Mouse (Mus musculus) heart, adult 8-10 months (tissue): ENCODE measurements around the gene Igf2. TPM values are rescaled to one million over a fixed set of nuclear protein-coding genes. Genes with fewer than 3 reads are reported as not detected.

Source experiments
- DNase-seq: peaks from one replicate; pipeline ENCODE4 v3.0.0; 2022; ENCODE audit warnings: low spot score
- microRNA-seq: library from miRNA; unstranded; fragments of <30 nt; microRNA quantifications from one replicate; pipeline ENCODE4 v1.2.0, GENCODE M21; 2022
- total RNA-seq, 4 experiments: library from RNA; stranded (reverse); gene quantifications; 2 replicates each; pipeline ENCODE4 v1.2.4; 2022

Gene Igf2
- total RNA-seq, 4 experiments from 2014 or later, result 53.1 to 76.2 (median 63.4) TPM

DNA sequence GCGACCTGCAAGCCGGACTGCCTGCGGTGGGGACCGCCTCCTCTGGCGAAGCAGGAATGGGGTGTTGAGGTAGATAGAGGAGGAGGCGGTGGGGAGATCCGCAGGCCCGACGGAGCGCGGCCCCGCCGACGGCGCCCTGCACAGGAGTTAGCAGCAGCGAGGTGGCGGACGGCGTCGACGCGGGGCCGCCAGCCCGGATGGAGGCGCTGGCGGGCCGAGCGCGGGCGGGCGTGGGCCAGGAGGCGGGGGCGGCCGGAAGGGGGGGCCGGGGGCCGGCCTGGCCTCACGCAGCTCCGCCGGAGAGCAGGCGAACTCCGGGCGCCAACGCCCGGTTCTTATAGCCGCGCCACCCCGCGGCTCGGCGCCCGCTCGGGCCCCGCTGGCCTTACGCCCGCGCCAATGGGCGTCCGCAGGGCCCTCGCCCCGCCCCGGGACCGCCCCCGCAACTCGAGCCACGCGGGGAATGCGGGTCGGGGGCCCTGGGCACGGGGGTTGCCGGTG, 7.4 kb downstream of the Igf2 start:
- DNase-seq, result no peak

DNA sequence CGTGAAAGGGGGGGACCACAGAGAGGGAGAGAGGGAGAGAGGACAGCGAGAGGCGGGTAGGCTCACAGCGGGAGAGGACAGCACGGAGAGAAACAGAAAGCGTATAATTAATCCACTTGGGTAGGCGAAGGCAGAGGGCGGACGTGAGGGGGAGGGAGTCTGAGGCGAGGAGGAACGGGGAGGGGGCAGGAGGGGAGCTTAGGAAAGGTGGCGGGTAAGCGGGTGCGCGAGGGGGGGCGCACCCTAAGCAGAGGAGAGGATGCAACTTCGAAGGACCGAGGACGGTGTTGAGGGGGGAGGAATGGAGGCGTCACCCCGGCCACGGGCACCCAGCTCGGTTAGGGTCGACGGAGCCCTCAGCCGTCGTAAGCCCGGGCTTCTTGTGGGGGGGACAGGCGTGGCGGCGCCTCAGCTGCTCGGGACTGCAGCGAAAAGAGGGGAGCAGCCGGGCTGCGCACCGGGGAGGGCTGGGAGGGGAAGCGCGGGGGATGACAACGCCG, 7.9 kb downstream of the Igf2 start:
- no peak for DNase-seq

DNA sequence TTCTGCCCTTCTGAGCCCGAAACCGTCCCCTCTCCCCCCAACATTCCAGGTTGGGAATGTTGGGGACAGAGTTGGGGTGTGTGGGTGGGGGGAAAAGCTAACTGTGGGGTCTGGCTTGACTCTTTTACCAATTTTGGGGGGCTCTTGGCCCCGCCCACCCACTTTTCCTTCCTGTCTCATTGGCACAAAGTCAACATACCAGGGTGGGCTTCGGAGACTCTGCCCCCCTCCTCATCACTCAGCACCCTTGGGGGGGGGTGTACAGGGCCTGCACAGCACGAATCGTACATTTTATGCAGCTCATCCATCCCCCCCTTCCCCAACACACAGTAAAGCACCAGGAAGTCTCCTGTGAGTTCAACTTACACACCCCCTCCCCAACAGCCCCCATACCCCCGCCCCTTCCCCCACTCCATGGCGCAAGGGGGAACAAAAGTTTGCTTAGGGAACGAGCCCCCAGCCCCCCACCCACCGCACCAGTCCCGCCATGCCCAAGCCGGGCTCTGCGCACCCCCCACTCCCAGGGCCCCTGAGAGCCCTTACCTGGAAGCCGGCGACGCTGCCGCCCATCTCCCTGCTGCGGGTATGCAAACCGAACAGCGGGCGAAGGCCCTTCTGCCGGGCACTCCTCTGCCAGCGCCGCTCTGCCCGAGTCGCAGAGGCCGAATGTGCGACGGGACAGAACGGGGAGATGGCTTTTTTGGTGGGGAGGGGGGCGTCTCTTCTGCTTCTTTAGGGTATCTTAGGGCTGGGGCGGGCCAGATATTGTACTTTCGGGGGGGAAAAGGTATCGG, 8.6 kb downstream of the Igf2 start:
- DNase-seq, result no peak

DNA sequence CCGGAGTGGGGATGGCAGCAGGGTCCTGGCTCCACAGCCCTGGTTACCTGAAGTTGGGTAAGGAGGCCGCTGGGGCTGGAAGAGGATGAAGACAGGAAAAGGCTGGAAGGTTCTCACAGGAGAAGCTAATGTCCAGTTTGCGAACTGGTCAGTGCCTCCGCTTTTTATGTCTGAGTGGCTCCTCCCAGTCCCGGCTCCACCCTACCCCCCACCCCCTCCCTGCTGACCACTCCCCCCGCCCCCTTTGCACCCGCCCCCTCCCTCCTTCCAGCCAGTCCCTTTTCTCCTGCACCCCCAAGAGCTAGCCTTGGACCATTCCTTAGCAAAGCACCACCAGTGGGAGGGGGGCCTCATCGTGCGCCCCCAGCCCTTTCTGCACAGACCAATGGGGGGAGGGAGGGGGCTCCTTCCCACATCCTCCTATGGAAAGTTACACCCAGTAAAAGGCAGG, 9.2 kb downstream of the Igf2 start:
- DNase-seq, result no peak

DNA sequence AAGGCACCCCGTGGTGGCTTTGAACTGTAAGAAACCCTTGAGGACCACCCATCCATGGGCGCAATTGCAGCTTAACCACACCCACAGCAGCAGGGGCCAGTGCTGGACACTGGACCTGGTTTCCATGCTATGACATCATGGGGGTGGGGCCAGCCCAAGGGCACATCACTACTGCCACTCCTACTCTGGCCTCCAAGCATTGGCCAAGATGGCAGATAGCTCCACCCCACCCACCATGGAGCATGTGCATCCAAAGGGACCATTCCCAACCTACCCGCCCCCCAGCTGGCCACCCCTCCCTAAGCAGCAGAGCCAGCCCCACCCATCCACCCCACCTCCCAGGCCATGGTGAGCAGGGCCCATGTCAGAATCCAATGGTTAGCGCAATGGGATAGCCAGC, 10.6 kb downstream of the Igf2 start:
- no peak for DNase-seq

DNA sequence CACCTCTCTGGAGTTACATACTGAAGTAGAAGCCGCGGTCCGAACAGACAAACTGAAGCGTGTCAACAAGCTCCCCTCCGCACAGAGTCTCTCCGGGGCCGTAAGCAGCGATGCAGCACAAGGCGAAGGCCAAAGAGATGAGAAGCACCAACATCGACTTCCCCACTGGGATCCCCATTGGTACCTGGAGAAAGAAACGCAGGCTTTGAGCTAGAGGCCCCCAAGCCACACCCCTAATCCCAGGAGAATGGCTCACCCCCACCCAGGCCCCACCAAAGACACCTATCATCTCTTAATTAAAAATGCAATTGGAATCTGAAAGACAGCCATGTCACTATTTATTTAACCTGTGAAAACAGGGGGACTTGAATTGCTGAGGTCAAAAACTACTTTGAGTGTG, 11.0 kb downstream of the Igf2 start:
- no peak for DNase-seq

DNA sequence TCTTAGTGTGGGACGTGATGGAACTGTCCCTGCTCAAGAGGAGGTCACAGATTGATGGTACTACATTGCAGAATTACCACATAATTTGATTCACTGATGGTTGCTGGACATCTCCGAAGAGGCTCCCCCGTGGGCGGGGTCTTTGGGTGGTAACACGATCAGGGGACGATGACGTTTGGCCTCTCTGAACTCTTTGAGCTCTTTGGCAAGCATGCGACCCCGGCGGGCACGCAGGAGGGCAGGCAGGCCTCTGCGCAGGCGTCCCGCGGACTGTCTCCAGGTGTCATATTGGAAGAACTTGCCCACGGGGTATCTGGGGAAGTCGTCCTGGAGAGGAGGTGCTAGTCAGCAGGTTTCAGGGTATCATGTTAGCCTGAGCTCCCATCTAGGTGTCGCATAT, 12.9 kb downstream of the Igf2 start:
- no peak for DNase-seq

DNA sequence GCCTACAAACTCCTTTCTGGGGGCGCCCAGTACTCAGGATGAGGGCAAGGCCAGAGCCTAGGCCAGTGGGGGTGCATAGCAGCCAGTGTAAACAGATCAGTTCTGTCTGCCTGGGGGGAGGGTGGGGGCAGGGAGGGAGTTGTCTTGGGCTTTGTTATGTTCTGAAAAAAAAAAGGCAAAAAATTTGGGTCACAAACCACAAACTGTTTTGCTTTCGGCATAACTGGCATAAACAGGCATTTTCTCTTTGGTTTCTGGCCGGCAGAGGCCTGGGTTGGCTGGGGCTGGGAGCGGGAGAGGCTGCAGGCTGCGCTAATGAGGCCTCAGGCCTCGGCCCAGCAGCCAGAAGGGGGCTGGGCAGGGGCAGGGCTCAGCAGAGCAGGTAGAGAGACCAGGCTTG, 19.9 kb downstream of the Igf2 start:
- DNase-seq, result no peak

DNA sequence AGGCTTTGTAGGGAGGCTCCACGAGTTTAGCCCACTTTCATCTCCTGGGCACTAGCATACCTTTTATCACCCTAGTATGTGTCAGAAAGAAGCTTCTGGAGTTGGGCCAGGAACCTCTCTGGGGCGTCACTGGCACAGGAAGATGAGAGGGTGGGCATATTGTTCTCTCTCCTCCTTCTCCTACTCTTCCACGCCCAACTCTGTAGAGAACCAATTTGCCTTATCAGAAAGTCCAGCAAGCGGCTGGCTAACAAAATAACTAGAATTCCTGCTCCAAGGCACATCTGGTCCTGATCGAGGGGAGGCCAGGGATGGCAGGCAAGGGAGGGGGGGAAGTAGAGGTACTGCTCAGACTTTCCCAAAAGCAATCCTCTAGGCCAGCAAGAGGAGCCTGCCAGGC, 21.6 kb downstream of the Igf2 start:
- DNase-seq, result no peak

DNA sequence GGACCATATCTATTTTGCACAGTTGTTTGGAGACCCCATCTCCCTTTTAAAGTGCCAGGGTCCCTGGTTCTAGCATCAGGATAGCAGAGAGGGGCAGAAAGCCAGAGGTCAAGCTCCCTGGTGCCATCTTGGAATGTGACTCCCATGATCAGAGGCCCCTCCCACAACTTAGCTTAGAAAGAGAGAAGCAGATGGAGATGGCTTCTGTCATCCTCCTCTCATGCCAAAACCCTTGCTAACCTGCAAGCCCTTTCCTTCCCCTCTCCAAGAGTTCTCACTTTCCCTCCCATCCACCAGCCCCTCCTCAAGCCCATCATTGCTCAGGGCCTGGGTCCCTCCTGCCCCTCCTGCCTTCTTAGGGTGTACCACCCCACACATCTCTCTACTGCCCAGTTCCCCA, 30.4 kb downstream of the Igf2 start:
- DNase-seq, result no peak

DNA sequence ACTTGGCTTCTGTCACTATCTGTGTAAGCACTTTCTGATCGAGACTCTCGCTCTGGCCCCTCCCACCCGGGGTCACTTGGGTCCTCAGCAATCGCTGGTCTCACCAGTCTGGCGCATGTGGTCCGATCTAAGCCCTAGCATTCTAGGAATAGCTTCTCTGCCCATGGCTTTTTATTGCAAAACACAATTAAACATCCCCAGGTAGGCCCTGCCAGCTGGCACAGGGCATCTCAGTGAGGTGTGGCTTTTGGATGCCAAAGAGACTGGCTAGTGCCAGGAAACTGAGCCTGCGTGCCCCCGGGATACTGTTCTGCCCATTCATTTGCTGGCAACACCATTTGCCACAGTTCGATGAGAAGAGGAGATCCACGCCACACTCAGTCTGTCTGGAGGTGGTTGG, 35.9 kb downstream of the Igf2 start:
- DNase-seq, result no peak

DNA sequence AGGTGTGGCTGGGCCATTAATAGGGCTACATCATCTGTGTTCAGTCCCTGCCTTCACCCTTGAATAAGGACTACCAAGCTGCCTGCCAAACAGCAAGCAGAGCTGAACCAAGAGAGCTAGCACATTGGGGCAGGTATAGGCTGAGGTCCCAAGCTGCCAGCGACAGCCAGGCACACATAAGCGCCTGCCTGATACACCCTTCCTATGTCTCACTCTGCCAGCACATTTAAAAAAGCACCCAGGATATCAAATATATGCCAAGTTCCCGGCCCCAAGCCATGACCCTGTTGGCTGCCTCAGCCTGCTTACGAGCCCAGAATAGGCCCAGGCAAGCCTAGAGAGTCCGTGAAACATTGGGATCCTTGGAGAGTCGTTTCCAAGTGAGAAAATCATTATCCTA, 36.8 kb downstream of the Igf2 start:
- peak; percentile 26 for DNase-seq

DNA sequence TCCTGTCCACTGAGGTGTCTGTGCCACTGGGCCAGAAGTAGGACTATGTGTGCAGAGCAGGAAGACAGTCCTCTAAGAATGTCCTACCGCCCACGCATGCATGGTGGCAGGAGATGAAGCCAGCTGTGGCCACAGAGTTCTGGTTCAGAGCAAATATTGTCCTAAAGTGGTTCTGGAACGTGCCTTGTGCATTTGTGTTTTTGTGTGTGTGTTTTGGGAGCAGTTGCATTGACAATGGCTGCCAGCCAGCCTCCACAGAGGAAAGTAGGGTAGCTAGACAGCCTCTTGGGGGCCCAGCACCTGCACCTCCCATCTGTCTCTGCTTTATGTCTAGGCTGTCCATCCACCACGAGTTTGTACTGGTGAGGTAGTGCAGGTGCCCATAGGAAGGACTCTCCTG, 44.4 kb downstream of the Igf2 start:
- DNase-seq, result no peak

DNA sequence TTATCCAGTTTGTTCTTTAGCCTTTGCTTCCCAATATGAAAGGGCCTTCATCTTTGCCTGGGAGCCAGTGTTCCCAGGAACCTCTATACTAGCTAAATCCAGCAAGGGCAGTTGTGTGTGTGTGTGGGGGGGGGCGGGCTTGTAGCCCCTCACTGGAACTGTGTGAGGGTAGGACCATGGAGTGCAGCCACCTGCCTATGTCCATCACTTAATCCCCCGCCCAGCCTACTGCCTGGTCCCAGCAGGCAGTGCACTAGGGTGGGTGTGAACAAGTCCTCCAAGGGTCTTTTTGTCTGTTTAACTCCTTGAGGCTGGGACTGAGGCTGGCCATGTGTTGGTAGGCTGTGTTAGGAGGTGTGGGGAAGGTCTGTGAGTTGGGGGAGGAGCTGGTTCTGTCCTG, 53.5 kb downstream of the Igf2 start:
- DNase-seq, result no peak

DNA sequence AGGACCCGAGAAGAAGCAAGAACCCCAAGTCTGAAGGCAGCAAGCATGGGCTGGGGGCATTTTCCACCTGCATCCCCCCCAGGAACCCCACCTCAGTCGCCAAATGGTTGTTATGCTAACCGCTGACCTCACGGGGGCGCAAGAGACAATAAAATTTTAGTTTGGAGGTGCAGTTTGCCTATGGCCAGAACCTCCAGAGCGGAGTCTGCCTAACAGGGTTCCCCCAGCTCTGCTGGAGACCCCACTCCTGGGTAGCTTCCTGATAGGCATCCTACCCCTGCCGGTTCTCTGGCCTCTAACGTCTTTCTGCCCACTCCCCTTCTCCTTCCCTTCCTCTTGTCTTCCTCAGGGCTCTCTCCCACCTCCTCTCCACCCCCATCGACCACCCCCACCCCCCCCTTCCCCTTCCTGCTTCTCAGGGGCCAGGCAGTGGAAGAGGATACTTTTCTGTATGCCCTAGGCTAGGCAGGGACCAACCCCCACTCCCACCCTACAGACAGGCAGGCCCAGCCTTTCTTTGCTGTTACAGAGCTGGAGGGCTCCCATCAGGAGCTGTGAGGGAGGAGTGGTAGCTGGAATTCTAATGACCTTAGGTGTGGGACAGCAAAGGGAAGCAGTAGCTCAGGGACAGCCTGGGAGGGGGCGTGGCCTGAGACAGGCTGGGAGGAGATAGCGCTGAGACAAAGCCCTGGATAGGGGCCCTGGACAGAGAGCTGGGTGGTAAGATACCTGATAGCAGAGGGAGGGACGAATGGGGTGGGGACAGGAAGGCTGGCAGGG, 55.8 kb downstream of the Igf2 start:
- peak; percentile 40 for DNase-seq

DNA sequence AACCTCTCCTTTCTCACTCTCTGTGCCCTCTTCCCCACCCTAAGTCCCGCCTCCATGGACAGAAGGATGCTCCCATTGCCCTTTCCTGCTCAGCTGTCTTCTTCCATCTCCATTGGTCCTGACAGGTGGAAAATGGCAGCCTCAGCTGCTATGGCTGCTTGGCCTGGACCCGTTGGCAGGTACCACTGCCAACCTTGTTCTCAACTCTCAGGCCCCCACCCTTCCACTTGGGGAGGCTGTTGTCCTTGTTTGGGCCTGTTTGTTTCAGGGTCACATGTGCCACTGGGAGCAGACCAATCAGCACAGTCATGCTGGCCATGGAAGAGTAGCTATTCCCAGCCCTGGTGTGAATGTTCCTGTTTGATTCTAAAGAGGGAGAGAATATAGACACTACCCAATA, 65.7 kb downstream of the Igf2 start:
- no peak for DNase-seq

Small RNA genes lying within 50 kb of the gene (microRNA-seq; reads per million reads assigned to microRNA genes)
- 53.5 reads per million, percentile 50 among the genes with 10 or more reads in this experiment for gene Mir483

Other genes with a start within 250 kb of the Igf2 start
- under 1 TPM in 1 of 4 experiments, not detected in 3; 0.25 TPM for gene Syt8, start 232.0 kb downstream of the Igf2 start, total RNA-seq
- gene Tnni2, start 225.0 kb downstream of the Igf2 start, total RNA-seq, result 1 to 10 TPM; 5.1 to 10.0 (median 7.8) TPM
- 10 to 100 TPM; 24.0 to 40.3 (median 31.7) TPM for gene Lsp1, start 206.0 kb downstream of the Igf2 start, total RNA-seq
- 10 to 100 TPM in 1 of 4 experiments, 1 to 10 TPM in 3; 7.6 to 13.6 (median 9.6) TPM for gene Tnnt3, start 168.0 kb downstream of the Igf2 start, total RNA-seq
- 10 to 100 TPM in 2 of 4 experiments, 1 to 10 TPM in 1, under 1 TPM in 1; 0.90 to 35.4 (median 16.1) TPM for gene Mrpl23, start 134.1 kb downstream of the Igf2 start, total RNA-seq
- gene Gm49394, start 3.1 kb upstream of the Igf2 start, total RNA-seq, result under 1 TPM in 1 of 4 experiments, not detected in 3; 0.09 TPM
- not detected for gene Ins2, start 76.6 kb upstream of the Igf2 start, total RNA-seq